Mouse (Mus musculus): ENCODE measurements around the gene Mettl27.
A peak's percentile ranks its signal among the peaks of the same experiment; 100 is the strongest.
"Not testable (repeated sequence)": the region's sequence is repeated elsewhere in the genome, so short reads cannot be mapped to it uniquely, and the experiment has no call there.

Mettl27 gene

GRCm38 (mm10) chr5:134959114-134959513 is 26.9 kb downstream of the Mettl27 start:
- H3K27me3 ChIP-seq (ENCODE audit: control insufficient read depth, insufficient read depth, low read length, poor library complexity, severe bottlenecking): no peaks in the 10 kb centered on the region
- no peak for DNase-seq (ENCODE audit: low read depth, low spot score)
- no peaks in the 10 kb centered on the region for H3K36me3 ChIP-seq (ENCODE audit: control insufficient read depth, insufficient read depth, low read length, poor library complexity, severe bottlenecking)

- no peak for DNase-seq (ENCODE audit: low read depth, low spot score)
These were observed 28.3 kb downstream of the Mettl27 start for GRCm38 (mm10) chr5:134960430-134960829.

GRCm38 (mm10) chr5:134961519-134961918 is 29.4 kb downstream of the Mettl27 start:
- H3K27me3 ChIP-seq (ENCODE audit: control insufficient read depth, insufficient read depth, low read length, poor library complexity, severe bottlenecking): no peaks in the 10 kb centered on the region
- no peak for DNase-seq (ENCODE audit: low read depth, low spot score)
- no peaks in the 10 kb centered on the region for H3K36me3 ChIP-seq (ENCODE audit: control insufficient read depth, insufficient read depth, low read length, poor library complexity, severe bottlenecking)

More at GRCm38 (mm10) chr5:134960430-134960829, 28.3 kb downstream of the Mettl27 start:
- H3K27me3 ChIP-seq (ENCODE audit: control insufficient read depth, insufficient read depth, low read length, poor library complexity, severe bottlenecking): no peaks in the 10 kb centered on the region
- no peaks in the 10 kb centered on the region for H3K36me3 ChIP-seq (ENCODE audit: control insufficient read depth, insufficient read depth, low read length, poor library complexity, severe bottlenecking)

GRCm38 (mm10) chr5:134963546-134963945 is 31.4 kb downstream of the Mettl27 start:
- no peak for DNase-seq (ENCODE audit: low read depth, low spot score)

GRCm38 (mm10) chr5:134964655-134965054 is 32.5 kb downstream of the Mettl27 start:
- not testable (repeated sequence) for H3K27me3 ChIP-seq (ENCODE audit: control insufficient read depth, insufficient read depth, low read length, poor library complexity, severe bottlenecking); DNase-seq (ENCODE audit: low read depth, low spot score)

More at GRCm38 (mm10) chr5:134963546-134963945, 31.4 kb downstream of the Mettl27 start:
- no peaks in the 10 kb centered on the region for H3K36me3 ChIP-seq (ENCODE audit: control insufficient read depth, insufficient read depth, low read length, poor library complexity, severe bottlenecking)
- H3K27me3 ChIP-seq (ENCODE audit: control insufficient read depth, insufficient read depth, low read length, poor library complexity, severe bottlenecking): no peaks in the 10 kb centered on the region

GRCm38 (mm10) chr5:134965473-134965851 is 33.3 kb downstream of the Mettl27 start:
- H3K27me3 ChIP-seq (ENCODE audit: control insufficient read depth, insufficient read depth, low read length, poor library complexity, severe bottlenecking): no peaks in the 10 kb centered on the region
- no peaks in the 10 kb centered on the region for H3K36me3 ChIP-seq (ENCODE audit: control insufficient read depth, insufficient read depth, low read length, poor library complexity, severe bottlenecking)
- peak; percentile 77 for DNase-seq (ENCODE audit: low read depth, low spot score)

More at GRCm38 (mm10) chr5:134964655-134965054, 32.5 kb downstream of the Mettl27 start:
- H3K36me3 ChIP-seq (ENCODE audit: control insufficient read depth, insufficient read depth, low read length, poor library complexity, severe bottlenecking): not testable (repeated sequence)

- Histone ChIP-seq H3K36me3 (ENCODE audit: control insufficient read depth, insufficient read depth, low read length, poor library complexity, severe bottlenecking) (no peaks in the 10 kb centered on the region), H3K27me3 (ENCODE audit: control insufficient read depth, insufficient read depth, low read length, poor library complexity, severe bottlenecking) (no peaks in the 10 kb centered on the region)
- peak; percentile 85 for DNase-seq (ENCODE audit: low read depth, low spot score)
These were observed 34.0 kb downstream of the Mettl27 start for GRCm38 (mm10) chr5:134965852-134966821.

GRCm38 (mm10) chr5:134967164-134967944 is 35.2 kb downstream of the Mettl27 start:
- DNase-seq (ENCODE audit: low read depth, low spot score): no peak
- no peaks in the 10 kb centered on the region for H3K36me3 ChIP-seq (ENCODE audit: control insufficient read depth, insufficient read depth, low read length, poor library complexity, severe bottlenecking)
- H3K27me3 ChIP-seq (ENCODE audit: control insufficient read depth, insufficient read depth, low read length, poor library complexity, severe bottlenecking): no peaks in the 10 kb centered on the region

- H3K36me3 ChIP-seq (ENCODE audit: control insufficient read depth, insufficient read depth, low read length, poor library complexity, severe bottlenecking): no peaks in the 10 kb centered on the region
- no peaks in the 10 kb centered on the region for H3K27me3 ChIP-seq (ENCODE audit: control insufficient read depth, insufficient read depth, low read length, poor library complexity, severe bottlenecking)
- no peak for DNase-seq (ENCODE audit: low read depth, low spot score)
These were observed 38.5 kb downstream of the Mettl27 start for GRCm38 (mm10) chr5:134970671-134971070.

- DNase-seq (ENCODE audit: low read depth, low spot score): no peak
- Histone ChIP-seq H3K36me3 (ENCODE audit: control insufficient read depth, insufficient read depth, low read length, poor library complexity, severe bottlenecking) (no peaks in the 10 kb centered on the region), H3K27me3 (ENCODE audit: control insufficient read depth, insufficient read depth, low read length, poor library complexity, severe bottlenecking) (no peaks in the 10 kb centered on the region)
These were observed 40.9 kb downstream of the Mettl27 start for GRCm38 (mm10) chr5:134973081-134973480.

- no peak for DNase-seq (ENCODE audit: low read depth, low spot score)
- H3K36me3 ChIP-seq (ENCODE audit: control insufficient read depth, insufficient read depth, low read length, poor library complexity, severe bottlenecking): no peaks in the 10 kb centered on the region
- no peaks in the 10 kb centered on the region for H3K27me3 ChIP-seq (ENCODE audit: control insufficient read depth, insufficient read depth, low read length, poor library complexity, severe bottlenecking)
These were observed 41.4 kb downstream of the Mettl27 start for GRCm38 (mm10) chr5:134973526-134973925.

- H3K36me3 ChIP-seq (ENCODE audit: control insufficient read depth, insufficient read depth, low read length, poor library complexity, severe bottlenecking): no peaks in the 10 kb centered on the region
- H3K27me3 ChIP-seq (ENCODE audit: control insufficient read depth, insufficient read depth, low read length, poor library complexity, severe bottlenecking): no peaks in the 10 kb centered on the region
- no peak for DNase-seq (ENCODE audit: low read depth, low spot score)
These were observed 42.1 kb downstream of the Mettl27 start for GRCm38 (mm10) chr5:134974294-134974693.

- no peak for DNase-seq (ENCODE audit: low read depth, low spot score)
- Histone ChIP-seq H3K27me3 (ENCODE audit: control insufficient read depth, insufficient read depth, low read length, poor library complexity, severe bottlenecking) (no peaks in the 10 kb centered on the region), H3K36me3 (ENCODE audit: control insufficient read depth, insufficient read depth, low read length, poor library complexity, severe bottlenecking) (no peaks in the 10 kb centered on the region)
These were observed 42.8 kb downstream of the Mettl27 start for GRCm38 (mm10) chr5:134974921-134975320.

GRCm38 (mm10) chr5:134976164-134976563 is 44.0 kb downstream of the Mettl27 start:
- DNase-seq (ENCODE audit: low read depth, low spot score): no peak
- H3K36me3 ChIP-seq (ENCODE audit: control insufficient read depth, insufficient read depth, low read length, poor library complexity, severe bottlenecking): no peaks in the 10 kb centered on the region
- H3K27me3 ChIP-seq (ENCODE audit: control insufficient read depth, insufficient read depth, low read length, poor library complexity, severe bottlenecking): no peaks in the 10 kb centered on the region

Measured in splenic B cell, adult 2 months (primary cell).